Mouse (Mus musculus) megakaryocyte, embryonic 14.5 days (primary cell): ENCODE data around the gene Fbrs. TPM values are rescaled to one million over a fixed set of nuclear protein-coding genes. Genes with fewer than 3 reads are reported as not detected.
A peak's percentile ranks its signal among the peaks of the same experiment; 100 is the strongest.
"Not testable (repeated sequence)": the region's sequence is repeated elsewhere in the genome, so short reads cannot be mapped to it uniquely, and the experiment has no call there.

Source experiments
- H3K27me3 ChIP-seq: replicated peaks from 2 replicates; pipeline ENCODE3; 2012; ENCODE audit warnings: inconsistent platforms
- H3K36me3 ChIP-seq: replicated peaks from 2 replicates; pipeline ENCODE3; 2012; ENCODE audit warnings: low read length, inconsistent platforms, mixed read lengths
- H3K4me1 ChIP-seq: 2 replicates; pipeline ENCODE4 v1.6.1; 2012; ENCODE audit warnings: inconsistent platforms
- H3K4me3 ChIP-seq: replicated peaks from 2 replicates; pipeline ENCODE3; 2012; ENCODE audit warnings: moderate library complexity, mild to moderate bottlenecking, inconsistent platforms
- H3K9me3 ChIP-seq: 2 replicates; pipeline ENCODE4 v1.6.1; 2012; ENCODE audit warnings: inconsistent platforms
- FLI1 ChIP-seq: IDR thresholded peaks from 2 replicates; pipeline ENCODE4 v1.6.1; 2012; ENCODE audit warnings: low read length, inconsistent platforms, mixed read lengths
- GATA1 ChIP-seq: IDR thresholded peaks from 3 replicates; pipeline ENCODE4 v1.6.1; 2012; ENCODE audit warnings: mixed read lengths, low read length, inconsistent platforms, borderline replicate concordance
- polyA plus RNA-seq: library from polyadenylated mRNA; stranded (reverse); fragments of >175 nt; gene quantifications from 2 replicates; pipeline ENCODE4 v1.2.3, GENCODE M21; 2012; ENCODE audit warnings: low replicate concordance; ENCODE audit not compliant: insufficient read depth

Fbrs gene
- polyA plus RNA-seq, 1 experiment = 237 TPM

- H3K27me3 ChIP-seq = no peaks in the 10 kb centered on the region
- H3K4me1 ChIP-seq = peaks cover 64% of the 10 kb centered on the region
- H3K36me3 ChIP-seq = peaks cover 68% of the 10 kb centered on the region
- no peaks in the 10 kb centered on the region for H3K9me3 ChIP-seq
- no peak for TF ChIP-seq FLI1
- TF ChIP-seq GATA1 = no peak
- H3K4me3 ChIP-seq = peak overlapping the region; percentile 67
Observed at GRCm38 (mm10) chr7:127476336-127476735, 2.7 kb upstream of the Fbrs start.

GRCm38 (mm10) chr7:127476855-127477254 lies 2.1 kb upstream of the Fbrs start:
- peaks cover 69% of the 10 kb centered on the region for H3K4me1 ChIP-seq
- TF ChIP-seq FLI1 (no peak), GATA1 (no peak)
- H3K4me3 ChIP-seq = peak overlapping the region; percentile 97
- no peaks in the 10 kb centered on the region for H3K9me3 ChIP-seq
- no peaks in the 10 kb centered on the region for H3K27me3 ChIP-seq
- H3K36me3 ChIP-seq = peaks cover 72% of the 10 kb centered on the region

- H3K4me1 ChIP-seq = peaks cover 72% of the 10 kb centered on the region
Observed at GRCm38 (mm10) chr7:127477687-127478634, 1.0 kb upstream of the Fbrs start.

GRCm38 (mm10) chr7:127479318-127480225 lies 573 bp downstream of the Fbrs start:
- Histone ChIP-seq H3K36me3 (peaks cover 75% of the 10 kb centered on the region), H3K9me3 (no peaks in the 10 kb centered on the region), H3K27me3 (no peaks in the 10 kb centered on the region), H3K4me3 (peak overlapping the region; percentile 97), H3K4me1 (peaks cover 76% of the 10 kb centered on the region)
- TF ChIP-seq GATA1 (no peak), FLI1 (no peak)

More at GRCm38 (mm10) chr7:127477687-127478634, 1.0 kb upstream of the Fbrs start:
- peak overlapping the region; percentile 97 for H3K4me3 ChIP-seq
- TF ChIP-seq FLI1 = no peak
- no peak for TF ChIP-seq GATA1
- H3K9me3 ChIP-seq = no peaks in the 10 kb centered on the region
- H3K27me3 ChIP-seq = no peaks in the 10 kb centered on the region
- H3K36me3 ChIP-seq = peaks cover 75% of the 10 kb centered on the region

- Histone ChIP-seq H3K4me3 (peak overlapping the region; percentile 97), H3K27me3 (no peaks in the 10 kb centered on the region), H3K36me3 (peaks cover 75% of the 10 kb centered on the region), H3K9me3 (no peaks in the 10 kb centered on the region), H3K4me1 (peaks cover 76% of the 10 kb centered on the region)
- TF ChIP-seq FLI1 = no peak
- no peak for TF ChIP-seq GATA1
Observed at GRCm38 (mm10) chr7:127480321-127480720, 1.3 kb downstream of the Fbrs start.

GRCm38 (mm10) chr7:127485416-127485815 lies 6.4 kb downstream of the Fbrs start:
- TF ChIP-seq GATA1 (no peak), FLI1 (no peak)
- Histone ChIP-seq H3K36me3 (peaks cover 98% of the 10 kb centered on the region), H3K4me1 (peaks cover 88% of the 10 kb centered on the region), H3K9me3 (no peaks in the 10 kb centered on the region), H3K4me3 (no peak overlapping the region), H3K27me3 (no peaks in the 10 kb centered on the region)

GRCm38 (mm10) chr7:127488364-127488763 lies 9.4 kb downstream of the Fbrs start:
- H3K36me3 ChIP-seq = peaks cover 98% of the 10 kb centered on the region
- not testable (repeated sequence) for H3K4me3 ChIP-seq, H3K9me3 ChIP-seq, H3K27me3 ChIP-seq
- peaks cover 59% of the 10 kb centered on the region for H3K4me1 ChIP-seq

GRCm38 (mm10) chr7:127489982-127490381 lies 11.0 kb downstream of the Fbrs start:
- H3K4me1 ChIP-seq = peaks cover 43% of the 10 kb centered on the region
- H3K27me3 ChIP-seq = no peaks in the 10 kb centered on the region
- no peaks in the 10 kb centered on the region for H3K9me3 ChIP-seq
- H3K36me3 ChIP-seq = peaks cover 98% of the 10 kb centered on the region
- H3K4me3 ChIP-seq = no peak overlapping the region
- TF ChIP-seq GATA1 (no peak), FLI1 (no peak)

- TF ChIP-seq GATA1 = no peak
- no peak for TF ChIP-seq FLI1
- no peak overlapping the region for H3K4me3 ChIP-seq
- H3K27me3 ChIP-seq = no peaks in the 10 kb centered on the region
- H3K36me3 ChIP-seq = peaks cover 91% of the 10 kb centered on the region
- peaks cover 25% of the 10 kb centered on the region for H3K4me1 ChIP-seq
- H3K9me3 ChIP-seq = no peaks in the 10 kb centered on the region
Observed at GRCm38 (mm10) chr7:127491846-127492245, 12.8 kb downstream of the Fbrs start.

- Histone ChIP-seq H3K36me3 (peaks cover 76% of the 10 kb centered on the region), H3K27me3 (no peaks in the 10 kb centered on the region), H3K4me1 (peaks cover 15% of the 10 kb centered on the region), H3K9me3 (no peaks in the 10 kb centered on the region), H3K4me3 (no peak overlapping the region)
- TF ChIP-seq FLI1 (no peak), GATA1 (no peak)
Observed at GRCm38 (mm10) chr7:127494648-127495047, 15.6 kb downstream of the Fbrs start.
